Mouse (Mus musculus): ENCODE measurements around the gene Rmi1.

DNA sequence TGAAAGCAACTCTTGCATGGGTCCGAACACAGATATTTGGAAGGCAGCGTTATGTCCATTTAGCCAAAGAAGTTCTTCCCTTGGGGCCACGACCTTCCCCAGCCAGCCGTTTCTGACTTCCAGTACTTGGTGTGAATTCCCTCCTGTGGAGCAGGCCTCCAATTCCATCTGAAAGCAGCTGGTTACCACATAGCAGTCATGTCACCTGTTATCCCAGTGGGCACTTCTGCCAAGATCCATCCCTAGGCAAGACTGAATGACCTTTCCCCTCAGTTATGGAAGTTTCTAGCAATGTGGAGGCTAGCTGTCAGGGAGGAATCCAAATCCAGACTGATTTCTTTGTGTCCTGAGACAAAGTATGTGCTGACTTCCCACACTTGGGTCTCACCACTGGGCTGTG lies 19.0 kb downstream of the Rmi1 start:
- TF ChIP-seq TCF12 (IDR thresholded peaks at IDR 0.05; ENCODE audit: insufficient read depth, poor library complexity, severe bottlenecking) (peak; percentile 25), POLR2AphosphoS2 (IDR thresholded peaks at IDR 0.05; ENCODE audit: insufficient read length, low read depth) (no peak)

Measured in myocyte (in vitro differentiated cells).